Mouse (Mus musculus): ENCODE measurements around the gene Prm3. TPM values are rescaled to one million over a fixed set of nuclear protein-coding genes. Genes with fewer than 3 reads are reported as not detected.

Gene Prm3
- polyA plus RNA-seq, 1 experiment from 2014 or later: not detected

GRCm38 (mm10) chr16:10786782-10787547 lies 3.7 kb downstream of the Prm3 start:
- WGBS: 63% methylated on average over 4 of the region's 4 CpGs
- ATAC-seq (ENCODE audit: low read depth): no peak
- H3K4me3 ChIP-seq (ENCODE audit: low read depth, low read length): no peak overlapping the region
- 0 out of 2 replicates have a peak, but pooled peaks cover 3% of the 10 kb centered on the region for H3K27me3 ChIP-seq (ENCODE audit: control insufficient read depth, insufficient read depth, low read length)
- no peak overlapping the region for H3K27ac ChIP-seq (ENCODE audit: low read depth, low read length)
- no peaks in the 10 kb centered on the region for H3K36me3 ChIP-seq (ENCODE audit: control insufficient read depth, insufficient read depth, low read length)
- peaks cover 6% of the 10 kb centered on the region for H3K4me1 ChIP-seq (ENCODE audit: control insufficient read depth, insufficient read depth, low read length)
- no peaks in the 10 kb centered on the region for H3K9me3 ChIP-seq (ENCODE audit: control insufficient read depth, low read length)
- no peak overlapping the region for H3K9ac ChIP-seq (replicated peaks; ENCODE audit: low read depth, low read length)
- peak overlapping the region; percentile 100; the same call in 1 of the 2 replicates for H3K4me2 ChIP-seq (ENCODE audit: low read depth, low read length)

- peak overlapping the region; percentile 67 for H3K9ac ChIP-seq (replicated peaks; ENCODE audit: low read depth, low read length)
- ATAC-seq (ENCODE audit: low read depth): peak; percentile 45
- peak overlapping the region; percentile 100 for H3K4me2 ChIP-seq (ENCODE audit: low read depth, low read length)
- peak overlapping the region; percentile 88 for H3K27ac ChIP-seq (ENCODE audit: low read depth, low read length)
- H3K9me3 ChIP-seq (ENCODE audit: control insufficient read depth, low read length): no peaks in the 10 kb centered on the region
- 3% methylated on average over 9 of the region's 9 CpGs for WGBS
- H3K36me3 ChIP-seq (ENCODE audit: control insufficient read depth, insufficient read depth, low read length): no peaks in the 10 kb centered on the region
- H3K4me1 ChIP-seq (ENCODE audit: control insufficient read depth, insufficient read depth, low read length): peaks cover 6% of the 10 kb centered on the region
- 0 out of 2 replicates have a peak, but pooled peaks cover 3% of the 10 kb centered on the region for H3K27me3 ChIP-seq (ENCODE audit: control insufficient read depth, insufficient read depth, low read length)
- peak overlapping the region; percentile 57 for H3K4me3 ChIP-seq (ENCODE audit: low read depth, low read length)
These were observed 4.4 kb downstream of the Prm3 start for GRCm38 (mm10) chr16:10786288-10786687.

- under 1% methylated on average over 50 of the region's 59 CpGs for WGBS
- Histone ChIP-seq H3K27me3 (ENCODE audit: control insufficient read depth, insufficient read depth, low read length) (0 out of 2 replicates have a peak, but pooled peaks cover 3% of the 10 kb centered on the region), H3K27ac (ENCODE audit: low read depth, low read length) (peak within 1 kb of the TSS; percentile 88), H3K4me3 (ENCODE audit: low read depth, low read length) (peak within 1 kb of the TSS; percentile 57), H3K9ac (replicated peaks; ENCODE audit: low read depth, low read length) (peak within 1 kb of the TSS; percentile 67), H3K9me3 (ENCODE audit: control insufficient read depth, low read length) (no peaks in the 10 kb centered on the region), H3K4me1 (ENCODE audit: control insufficient read depth, insufficient read depth, low read length) (peaks cover 6% of the 10 kb centered on the region), H3K36me3 (ENCODE audit: control insufficient read depth, insufficient read depth, low read length) (no peaks in the 10 kb centered on the region), H3K4me2 (ENCODE audit: low read depth, low read length) (peak within 1 kb of the TSS; percentile 100)
- peak; percentile 88 for ATAC-seq (ENCODE audit: low read depth)
These were observed 5.1 kb downstream of the Prm3 start, which contains the start of gene Socs1 for GRCm38 (mm10) chr16:10785371-10786231. Gene Socs1, minus strand, starts transcription at chr16:10785536.

- Histone ChIP-seq H3K9ac (replicated peaks; ENCODE audit: low read depth, low read length) (peak overlapping the region; percentile 67), H3K27ac (ENCODE audit: low read depth, low read length) (peak overlapping the region; percentile 88), H3K4me2 (ENCODE audit: low read depth, low read length) (peak overlapping the region; percentile 100), H3K27me3 (ENCODE audit: control insufficient read depth, insufficient read depth, low read length) (0 out of 2 replicates have a peak, but pooled peaks cover 3% of the 10 kb centered on the region), H3K36me3 (ENCODE audit: control insufficient read depth, insufficient read depth, low read length) (no peaks in the 10 kb centered on the region), H3K4me1 (ENCODE audit: control insufficient read depth, insufficient read depth, low read length) (peaks cover 6% of the 10 kb centered on the region), H3K9me3 (ENCODE audit: control insufficient read depth, low read length) (no peaks in the 10 kb centered on the region), H3K4me3 (ENCODE audit: low read depth, low read length) (peak overlapping the region; percentile 57)
- under 1% methylated on average over 47 of the region's 55 CpGs for WGBS
- peak; percentile 87 for ATAC-seq (ENCODE audit: low read depth)
These were observed 5.8 kb downstream of the Prm3 start for GRCm38 (mm10) chr16:10784793-10785370.

- Histone ChIP-seq H3K4me3 (ENCODE audit: low read depth, low read length) (peak overlapping the region; percentile 57), H3K4me1 (ENCODE audit: control insufficient read depth, insufficient read depth, low read length) (peaks cover 6% of the 10 kb centered on the region), H3K27me3 (ENCODE audit: control insufficient read depth, insufficient read depth, low read length) (0 out of 2 replicates have a peak, but pooled peaks cover 3% of the 10 kb centered on the region), H3K4me2 (ENCODE audit: low read depth, low read length) (peak overlapping the region; percentile 100), H3K36me3 (ENCODE audit: control insufficient read depth, insufficient read depth, low read length) (no peaks in the 10 kb centered on the region), H3K9ac (replicated peaks; ENCODE audit: low read depth, low read length) (peak overlapping the region; percentile 67), H3K9me3 (ENCODE audit: control insufficient read depth, low read length) (no peaks in the 10 kb centered on the region), H3K27ac (ENCODE audit: low read depth, low read length) (peak overlapping the region; percentile 34; the same call in 1 of the 2 replicates)
- 4% methylated on average over 69 of the region's 81 CpGs for WGBS
- peak; percentile 1; the same call in 1 of the 2 replicates for ATAC-seq (ENCODE audit: low read depth)
These were observed 6.6 kb downstream of the Prm3 start for GRCm38 (mm10) chr16:10783883-10784792.

- peak overlapping the region; percentile 100 for H3K4me2 ChIP-seq (ENCODE audit: low read depth, low read length)
- H3K4me1 ChIP-seq (ENCODE audit: control insufficient read depth, insufficient read depth, low read length): peaks cover 6% of the 10 kb centered on the region
- H3K4me3 ChIP-seq (ENCODE audit: low read depth, low read length): peak overlapping the region; percentile 57; the same call in 1 of the 2 replicates
- no peak overlapping the region for H3K9ac ChIP-seq (replicated peaks; ENCODE audit: low read depth, low read length)
- H3K9me3 ChIP-seq (ENCODE audit: control insufficient read depth, low read length): no peaks in the 10 kb centered on the region
- WGBS: 57% methylated on average over 8 of the region's 8 CpGs
- H3K27me3 ChIP-seq (ENCODE audit: control insufficient read depth, insufficient read depth, low read length): 0 out of 2 replicates have a peak, but pooled peaks cover 3% of the 10 kb centered on the region
- H3K27ac ChIP-seq (ENCODE audit: low read depth, low read length): no peak overlapping the region
- ATAC-seq (ENCODE audit: low read depth): no peak
- no peaks in the 10 kb centered on the region for H3K36me3 ChIP-seq (ENCODE audit: control insufficient read depth, insufficient read depth, low read length)
These were observed 7.3 kb downstream of the Prm3 start for GRCm38 (mm10) chr16:10783451-10783850.

- H3K4me3 ChIP-seq (ENCODE audit: low read depth, low read length): no peak overlapping the region
- WGBS: 47% methylated on average over 1 of the region's 1 CpGs
- ATAC-seq (ENCODE audit: low read depth): no peak
These were observed 7.6 kb downstream of the Prm3 start for GRCm38 (mm10) chr16:10783152-10783434.

More at GRCm38 (mm10) chr16:10783152-10783434, 7.6 kb downstream of the Prm3 start:
- Histone ChIP-seq H3K9ac (replicated peaks; ENCODE audit: low read depth, low read length) (no peak overlapping the region), H3K4me1 (ENCODE audit: control insufficient read depth, insufficient read depth, low read length) (peaks cover 6% of the 10 kb centered on the region), H3K36me3 (ENCODE audit: control insufficient read depth, insufficient read depth, low read length) (no peaks in the 10 kb centered on the region), H3K9me3 (ENCODE audit: control insufficient read depth, low read length) (no peaks in the 10 kb centered on the region), H3K27me3 (ENCODE audit: control insufficient read depth, insufficient read depth, low read length) (0 out of 2 replicates have a peak, but pooled peaks cover 3% of the 10 kb centered on the region), H3K4me2 (ENCODE audit: low read depth, low read length) (peak overlapping the region; percentile 100; the same call in 1 of the 2 replicates), H3K27ac (ENCODE audit: low read depth, low read length) (no peak overlapping the region)

Data from neural tube, embryonic 14.5 days (tissue).